Mouse (Mus musculus) heart, postnatal 0 days (tissue): Measurements from ENCODE around the gene Prm1.

ENCODE experiments used
- CTCF ChIP-seq: IDR thresholded peaks from 2 replicates; pipeline ENCODE4 v1.5.1; 2016; ENCODE audit warnings: antibody characterized with exemption, control low read depth, low read depth
- EP300 ChIP-seq: IDR thresholded peaks from 2 replicates; pipeline ENCODE4 v1.6.1; 2016; ENCODE audit warnings: antibody characterized with exemption, low read depth

GRCm38 (mm10) chr16:10768821-10769220, 36.8 kb downstream of the Prm1 start:
- TF ChIP-seq CTCF (no peak), EP300 (no peak)
